Mouse (Mus musculus) olfactory bulb, adult 2 months (tissue): ENCODE measurements at regions not wholly inside any gene's neighbourhood (a gene's known extent, or its start where the extent isn't known, plus 50 kb on each side); places are given as distances from the start of the nearest gene placed in this dataset.

Experiments
- H3K27ac ChIP-seq: fragments of 200-500 bp; 2 replicates; pipeline ENCODE4 v1.5.1; 2012; ENCODE audit warnings: low read depth, low read length; ENCODE audit not compliant: insufficient read depth
- H3K4me1 ChIP-seq: fragments of 200-500 bp; 2 replicates; pipeline ENCODE4 v1.6.1; 2012; ENCODE audit warnings: low read length; ENCODE audit not compliant: control insufficient read depth, insufficient read depth
- H3K4me3 ChIP-seq: fragments of 200-500 bp; 2 replicates; pipeline ENCODE4 v1.5.1; 2012; ENCODE audit warnings: mild to moderate bottlenecking, low read depth, low read length, moderate library complexity; ENCODE audit not compliant: insufficient read depth
- CTCF ChIP-seq: fragments of 200-500 bp; IDR thresholded peaks from 2 replicates; pipeline ENCODE4 v1.5.1; 2012; ENCODE audit warnings: low read depth, mild to moderate bottlenecking, low read length, moderate library complexity; ENCODE audit not compliant: insufficient read depth
- POLR2A ChIP-seq: fragments of 200-500 bp; IDR thresholded peaks from 2 replicates; pipeline ENCODE4 v1.6.1; 2012; ENCODE audit warnings: mild to moderate bottlenecking, low read depth, low read length, moderate library complexity; ENCODE audit not compliant: insufficient read depth
- WGBS: fragments of 180-500 bp; shearing (Covaris S2); methylation state at CpG from one replicate; pipeline ENCODE4 v1.1.7; 2018; 5-methylcytosine and 5-hydroxymethylcytosine counted together

- 74% methylated on average over 20 of the region's 20 CpGs for WGBS
- no peak overlapping the region for H3K4me3 ChIP-seq
- no peak for TF ChIP-seq CTCF
- no peak for TF ChIP-seq POLR2A
- H3K4me1 ChIP-seq, result no peaks in the 10 kb centered on the region
- H3K27ac ChIP-seq, result no peak overlapping the region
These were observed 89.9 kb upstream of the Cdkn3 start for GRCm38 (mm10) chr14:46670221-46671046.

- Histone ChIP-seq H3K27ac (no peak overlapping the region), H3K4me1 (no peaks in the 10 kb centered on the region), H3K4me3 (no peak overlapping the region)
- 92% methylated on average over 3 of the region's 3 CpGs for WGBS
- TF ChIP-seq CTCF (no peak), POLR2A (no peak)
These were observed 92.1 kb upstream of the Cdkn3 start for GRCm38 (mm10) chr14:46668275-46668674.

- H3K27ac ChIP-seq, result no peak overlapping the region
- TF ChIP-seq CTCF, result no peak
- no peak for TF ChIP-seq POLR2A
- 0 out of 2 replicates have a peak, but pooled peaks cover 2% of the 10 kb centered on the region for H3K4me1 ChIP-seq
- 83% methylated on average over 6 of the region's 6 CpGs for WGBS
- H3K4me3 ChIP-seq, result no peak overlapping the region
These were observed 96.0 kb upstream of the Cdkn3 start for GRCm38 (mm10) chr14:46664305-46664704.

- Histone ChIP-seq H3K4me1 (0 out of 2 replicates have a peak, but pooled peaks cover 2% of the 10 kb centered on the region), H3K4me3 (no peak overlapping the region), H3K27ac (no peak overlapping the region)
- TF ChIP-seq POLR2A (no peak), CTCF (no peak)
- 95% methylated on average over 5 of the region's 5 CpGs for WGBS
These were observed 96.8 kb upstream of the Cdkn3 start for GRCm38 (mm10) chr14:46663529-46663928.

GRCm38 (mm10) chr14:46661792-46662545 is 98.4 kb upstream of the Cdkn3 start:
- WGBS, result 29% methylated on average over 9 of the region's 9 CpGs
- 0 out of 2 replicates have a peak, but pooled peaks cover 2% of the 10 kb centered on the region for H3K4me1 ChIP-seq

GRCm38 (mm10) chr14:46661118-46661791 is 99.1 kb upstream of the Cdkn3 start:
- H3K4me3 ChIP-seq, result no peak overlapping the region
- WGBS, result 65% methylated on average over 3 of the region's 3 CpGs
- no peak overlapping the region for H3K27ac ChIP-seq
- TF ChIP-seq CTCF, result no peak
- no peak for TF ChIP-seq POLR2A
- peaks cover 4% of the 10 kb centered on the region; the same call in 1 of the 2 replicates for H3K4me1 ChIP-seq

More at GRCm38 (mm10) chr14:46661792-46662545, 98.4 kb upstream of the Cdkn3 start:
- H3K27ac ChIP-seq, result no peak overlapping the region
- no peak overlapping the region for H3K4me3 ChIP-seq
- TF ChIP-seq POLR2A (no peak), CTCF (no peak)

- no peak overlapping the region for H3K4me3 ChIP-seq
- TF ChIP-seq CTCF, result no peak
- 78% methylated on average over 4 of the region's 4 CpGs for WGBS
These were observed 101.0 kb upstream of the Cdkn3 start for GRCm38 (mm10) chr14:46659365-46659764.

GRCm38 (mm10) chr14:46656249-46656648 is 104.1 kb upstream of the Cdkn3 start:
- TF ChIP-seq POLR2A, result no peak
- TF ChIP-seq CTCF, result no peak
- peaks cover 4% of the 10 kb centered on the region; the same call in 1 of the 2 replicates for H3K4me1 ChIP-seq
- 78% methylated on average over 10 of the region's 10 CpGs for WGBS
- H3K27ac ChIP-seq, result no peak overlapping the region
- no peak overlapping the region for H3K4me3 ChIP-seq

More at GRCm38 (mm10) chr14:46659365-46659764, 101.0 kb upstream of the Cdkn3 start:
- no peak overlapping the region for H3K27ac ChIP-seq
- H3K4me1 ChIP-seq, result peaks cover 7% of the 10 kb centered on the region; the same call in 1 of the 2 replicates

- 55% methylated on average over 12 of the region's 12 CpGs for WGBS
- no peak for TF ChIP-seq POLR2A
- no peak for TF ChIP-seq CTCF
- Histone ChIP-seq H3K4me3 (no peak overlapping the region), H3K27ac (no peak overlapping the region), H3K4me1 (peaks cover 4% of the 10 kb centered on the region; the same call in 1 of the 2 replicates)
These were observed 112.9 kb upstream of the Cdkn3 start for GRCm38 (mm10) chr14:46647319-46647974.
